Mouse (Mus musculus) ES-E14 (cell line): ENCODE results near the gene Dock9. TPM values are rescaled to one million over a fixed set of nuclear protein-coding genes. Genes with fewer than 3 reads are reported as not detected.

Experiments
- DNase-seq: peaks from one replicate; pipeline ENCODE4 v3.0.0-alpha.2; 2013; ENCODE audit warnings: low read depth, low spot score
- H3K27ac ChIP-seq: 2 replicates; pipeline ENCODE4 v1.5.1; 2012; ENCODE audit warnings: low read depth, mild to moderate bottlenecking, low read length, moderate library complexity, mixed read lengths; ENCODE audit not compliant: poor library complexity, insufficient read depth, severe bottlenecking
- H3K36me3 ChIP-seq: 2 replicates; pipeline ENCODE4 v1.6.1; 2012; ENCODE audit warnings: mild to moderate bottlenecking, low read length, moderate library complexity, mixed read lengths; ENCODE audit not compliant: control insufficient read depth, poor library complexity, insufficient read depth, severe bottlenecking
- H3K4me1 ChIP-seq, 2 experiments: fragments of 150-350 bp in 1 of 2; sonication (generic) in 1 of 2; 2 replicates each; pipeline ENCODE4 v1.6.1; 2012; ENCODE audit warnings: low read length in 2 of 2, mild to moderate bottlenecking in 1 of 2, mixed read lengths in 1 of 2; ENCODE audit not compliant: control insufficient read depth in 2 of 2, insufficient read depth in 2 of 2, poor library complexity in 1 of 2
- H3K4me3 ChIP-seq, 2 experiments: fragments of 150-350 bp in 1 of 2; sonication (generic) in 1 of 2; 2 replicates each; pipeline ENCODE4 v1.5.1; 2012; ENCODE audit warnings: low read length in 2 of 2, low read depth in 1 of 2, mild to moderate bottlenecking in 1 of 2, mixed read lengths in 1 of 2; ENCODE audit not compliant: insufficient read depth in 1 of 2, poor library complexity in 1 of 2, severe bottlenecking in 1 of 2
- H3K9ac ChIP-seq: 2 replicates; pipeline ENCODE4 v1.6.1; 2012; ENCODE audit warnings: low read depth, mild to moderate bottlenecking, low read length, mixed read lengths; ENCODE audit not compliant: poor library complexity, insufficient read depth, severe bottlenecking
- H3K9me3 ChIP-seq: fragments of 150-350 bp; sonication (generic); 2 replicates; pipeline ENCODE4 v1.6.1; 2012; ENCODE audit warnings: low read depth, mild to moderate bottlenecking, low read length; ENCODE audit not compliant: control insufficient read depth, insufficient read depth
- CHD2 ChIP-seq: IDR thresholded peaks from 2 replicates; pipeline ENCODE4 v1.6.1; 2014; ENCODE audit warnings: mild to moderate bottlenecking, low read depth, low read length, inconsistent platforms
- HCFC1 ChIP-seq: IDR thresholded peaks from 2 replicates; pipeline ENCODE4 v1.6.1; 2012; ENCODE audit warnings: low read length, inconsistent platforms, borderline replicate concordance; ENCODE audit not compliant: insufficient read depth
- MAFK ChIP-seq: IDR thresholded peaks from 2 replicates; pipeline ENCODE4 v1.6.1; 2014; ENCODE audit warnings: mild to moderate bottlenecking, low read depth, low read length, inconsistent platforms; ENCODE audit not compliant: insufficient read depth
- ZC3H11A ChIP-seq: IDR thresholded peaks from 2 replicates; pipeline ENCODE4 v1.6.1; 2012; ENCODE audit warnings: low read depth, mild to moderate bottlenecking, inconsistent platforms, low read length, borderline replicate concordance
- ZNF384 ChIP-seq: IDR thresholded peaks from 2 replicates; pipeline ENCODE4 v1.6.1; 2012; ENCODE audit warnings: low read depth, low read length, inconsistent platforms
- in situ Hi-C, 2 experiments: fragments of 600-800 bp; cut with MboI; formaldehyde crosslinking; loops; one replicate each; pipeline ENCODE4 v1.15.1; 2025; ENCODE audit warnings: low sequenced_read_pairs in 2 of 2, inconsistent platforms in 1 of 2; ENCODE audit not compliant: unreplicated experiment in 2 of 2
- total RNA-seq: library from RNA; depleted of rRNA; stranded (reverse); fragments of 300-350 nt; gene quantifications from 2 replicates; pipeline ENCODE4 v1.2.3, GENCODE M21; 2012

The Dock9 gene
- total RNA-seq, 1 experiment = 8.3 TPM

DNA sequence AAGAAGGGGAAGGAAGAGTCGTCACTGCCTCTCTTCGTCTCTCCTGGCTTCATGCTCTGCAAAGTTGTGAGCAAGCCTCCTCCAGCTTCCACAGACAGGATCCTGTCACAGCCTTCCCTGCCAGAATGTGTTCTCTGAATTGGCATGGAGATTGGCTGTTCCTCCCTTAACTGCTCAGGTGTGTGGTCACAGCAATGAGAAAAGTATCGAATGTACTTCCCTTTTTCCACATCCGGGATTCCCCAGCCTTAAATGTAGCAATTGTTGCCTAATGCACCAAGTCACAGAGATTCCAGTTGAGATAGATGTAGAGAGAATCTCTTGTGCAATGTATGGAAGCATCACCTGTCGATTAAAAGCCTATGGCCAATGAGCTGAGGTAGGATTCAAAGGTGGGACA, 280.8 kb downstream of the Dock9 start:
- Histone ChIP-seq H3K27ac (no peak overlapping the region), H3K9ac (no peak overlapping the region), H3K4me1 (no peaks in the 10 kb centered on the region), H3K4me3 (no peak overlapping the region), H3K9me3 (peaks cover 2% of the 10 kb centered on the region; the same call in 1 of the 2 replicates), H3K36me3 (no peaks in the 10 kb centered on the region)
- no peak for DNase-seq
- TF ChIP-seq ZNF384 (no peak), ZC3H11A (no peak), CHD2 (no peak), HCFC1 (no peak)
- in situ Hi-C loops = no loop called here

- no peak overlapping the region for H3K9ac ChIP-seq
- in situ Hi-C loops = no loop called here
- H3K4me3 ChIP-seq = no peak overlapping the region
- TF ChIP-seq HCFC1 = no peak
- H3K36me3 ChIP-seq = no peaks in the 10 kb centered on the region
- peaks cover under 1 to 17% of the 10 kb centered on the region in 2 experiments; a peak in 2 of 4 replicates for H3K4me1 ChIP-seq
- no peak overlapping the region for H3K27ac ChIP-seq
- H3K9me3 ChIP-seq = peaks cover 2% of the 10 kb centered on the region; the same call in 1 of the 2 replicates
- DNase-seq = no peak
These were observed 288.7 kb downstream of the Dock9 start for GRCm38 (mm10) chr14:121508929-121509328.

DNA sequence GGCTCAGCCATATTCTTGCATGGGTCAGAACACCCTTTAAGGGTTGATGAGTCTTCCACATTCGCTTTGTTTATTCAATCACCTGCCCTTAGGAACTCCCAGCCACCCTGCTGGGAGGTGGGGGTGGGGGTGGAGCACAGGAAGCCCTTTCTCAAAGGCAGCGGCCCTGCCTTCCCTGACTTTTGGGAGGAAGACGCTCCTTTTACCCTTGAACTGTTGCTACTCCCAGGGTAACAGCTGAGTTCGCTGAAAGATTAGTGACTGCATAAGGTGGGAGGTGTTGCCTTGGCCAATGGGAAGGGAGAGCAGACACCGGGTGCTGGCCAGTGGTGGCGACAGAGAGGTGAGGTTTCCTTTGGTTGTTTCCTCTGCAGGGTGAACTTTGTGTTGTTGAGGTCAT, 291.3 kb downstream of the Dock9 start:
- H3K4me3 ChIP-seq = peak overlapping the region in 1 of 2 experiments; percentile 10; a peak in 1 of 4 replicates
- no peaks in the 10 kb centered on the region for H3K36me3 ChIP-seq
- DNase-seq = peak; percentile 98

DNA sequence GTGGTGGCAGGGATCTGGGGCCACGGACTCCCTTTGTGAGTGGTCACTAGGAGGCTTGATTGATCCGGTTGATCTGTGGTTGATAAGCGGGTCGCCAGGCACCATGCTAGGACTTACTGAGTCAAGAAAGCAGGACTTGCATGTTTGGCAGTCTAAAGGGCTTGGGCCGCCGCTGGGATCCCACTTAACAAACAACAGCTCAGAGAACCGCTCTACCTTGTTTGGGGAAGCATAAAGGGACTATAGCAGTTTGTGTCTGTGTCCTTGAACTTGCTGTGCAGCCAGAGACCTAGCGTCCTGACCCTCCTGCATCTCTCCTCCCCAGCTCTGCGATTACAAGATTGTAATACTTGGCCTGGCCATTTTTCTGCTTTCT, 292.2 kb downstream of the Dock9 start:
- in situ Hi-C loops = no loop called here
- Histone ChIP-seq H3K4me1 (peaks cover 7 to 17% of the 10 kb centered on the region in 2 experiments; a peak in 3 of 4 replicates), H3K4me3 (peak overlapping the region; percentile 43 to 66), H3K36me3 (no peaks in the 10 kb centered on the region), H3K9me3 (peaks cover 2% of the 10 kb centered on the region; the same call in 1 of the 2 replicates), H3K9ac (peak overlapping the region; percentile 63), H3K27ac (peak overlapping the region; percentile 90)
- TF ChIP-seq ZNF384 = no peak
- TF ChIP-seq CHD2 = no peak
- TF ChIP-seq HCFC1 = no peak
- no peak for TF ChIP-seq ZC3H11A
- no peak for TF ChIP-seq MAFK
- DNase-seq = no peak

More for the DNA sequence above, 291.3 kb downstream of the Dock9 start:
- Histone ChIP-seq H3K9me3 (peaks cover 2% of the 10 kb centered on the region; the same call in 1 of the 2 replicates), H3K4me1 (peaks cover 7 to 17% of the 10 kb centered on the region in 2 experiments; a peak in 3 of 4 replicates), H3K9ac (no peak overlapping the region), H3K27ac (peak overlapping the region; percentile 90)
- in situ Hi-C loops = no loop called here
- TF ChIP-seq CHD2 (peak; percentile 63), ZNF384 (no peak)

DNA sequence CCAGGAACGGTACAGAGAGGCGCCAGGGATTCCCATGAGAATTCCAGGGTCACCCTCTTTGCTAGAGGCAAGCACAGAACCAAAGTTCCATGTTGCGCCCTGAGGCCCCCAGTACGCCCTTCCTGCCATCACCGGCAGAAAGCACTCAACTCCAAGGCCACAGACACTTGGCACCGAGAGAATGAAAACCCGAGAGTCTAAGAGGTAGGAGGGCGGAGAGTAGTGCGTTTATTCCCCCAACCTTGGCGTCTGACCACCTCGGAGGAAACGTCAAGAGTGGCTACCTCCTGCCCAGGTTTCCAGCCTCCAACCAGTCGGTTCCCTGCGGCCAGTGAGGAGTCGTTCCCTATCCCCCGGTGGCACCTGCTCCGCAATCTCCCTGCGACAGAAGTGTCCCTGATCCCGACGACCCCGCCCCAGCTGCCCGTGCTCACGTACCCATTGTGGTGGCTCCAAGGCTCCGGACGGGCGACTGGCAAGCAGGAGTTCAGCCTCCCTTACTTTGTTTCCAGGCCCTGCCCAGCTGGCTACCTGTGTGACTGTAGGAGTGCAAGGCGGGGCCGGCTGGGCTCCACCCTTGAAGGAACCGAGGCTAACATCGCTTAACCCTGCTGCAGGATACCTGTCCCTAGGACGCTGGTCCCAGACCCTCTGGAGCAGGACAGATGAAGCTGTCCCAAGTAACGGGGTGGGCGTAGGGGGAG, 292.7 kb downstream of the Dock9 start, which contains the start of gene Slc15a1:
Gene Slc15a1 (minus strand): TSS at position 472 of the 704 bp plus-strand sequence.
- Histone ChIP-seq H3K27ac (peak within 1 kb of the TSS; percentile 90), H3K36me3 (no peaks in the 10 kb centered on the region), H3K9me3 (peaks cover 2% of the 10 kb centered on the region; the same call in 1 of the 2 replicates), H3K4me1 (peaks cover 7 to 17% of the 10 kb centered on the region in 2 experiments; a peak in 3 of 4 replicates), H3K9ac (peak within 1 kb of the TSS; percentile 63), H3K4me3 (peak within 1 kb of the TSS; percentile 43 to 66)
- no peak for TF ChIP-seq CHD2
- no peak for TF ChIP-seq HCFC1
- no peak for TF ChIP-seq ZC3H11A
- no peak for TF ChIP-seq MAFK
- no peak for TF ChIP-seq ZNF384
- no peak for DNase-seq
- in situ Hi-C loops = no loop called here
